Mouse (Mus musculus): ENCODE results near the gene Fam198b. TPM values are rescaled to one million over a fixed set of nuclear protein-coding genes. Genes with fewer than 3 reads are reported as not detected.

Fam198b gene
- 1.1 and 1.4 TPM in 2 replicates for total RNA-seq (2017)

- ATAC-seq (replicated peaks in 1 of 2; ENCODE audit: insufficient read depth in 1 of 2, low FRiP score in 2 of 2, low TSS enrichment in 1 of 2, low read depth in 1 of 2, poor library complexity in 2 of 2, severe bottlenecking in 2 of 2) = no peak
These were observed at the start of gene Fam198b for GRCm38 (mm10) chr3:79884305-79884704. Fam198b (plus strand) TSS chr3:79884533.

GRCm38 (mm10) chr3:79838751-79839150 is 45.6 kb upstream of the Fam198b start:
- ATAC-seq (replicated peaks in 1 of 2; ENCODE audit: insufficient read depth in 1 of 2, low FRiP score in 2 of 2, low TSS enrichment in 1 of 2, low read depth in 1 of 2, poor library complexity in 2 of 2, severe bottlenecking in 2 of 2) = no peak

- no peak for ATAC-seq (replicated peaks in 1 of 2; ENCODE audit: insufficient read depth in 1 of 2, low FRiP score in 2 of 2, low TSS enrichment in 1 of 2, low read depth in 1 of 2, poor library complexity in 2 of 2, severe bottlenecking in 2 of 2)
These were observed 42.9 kb upstream of the Fam198b start for GRCm38 (mm10) chr3:79841475-79841874.

- peak; percentile 60 to 62; a peak in 3 of 4 replicates for ATAC-seq (replicated peaks in 1 of 2; ENCODE audit: insufficient read depth in 1 of 2, low FRiP score in 2 of 2, low TSS enrichment in 1 of 2, low read depth in 1 of 2, poor library complexity in 2 of 2, severe bottlenecking in 2 of 2)
These were observed 42.2 kb upstream of the Fam198b start for GRCm38 (mm10) chr3:79842165-79842564.

- peak; percentile 86 to 88 for ATAC-seq (replicated peaks in 1 of 2; ENCODE audit: insufficient read depth in 1 of 2, low FRiP score in 2 of 2, low TSS enrichment in 1 of 2, low read depth in 1 of 2, poor library complexity in 2 of 2, severe bottlenecking in 2 of 2)
These were observed 41.7 kb upstream of the Fam198b start for GRCm38 (mm10) chr3:79842616-79843016.

- peak; percentile 58 to 72 for ATAC-seq (replicated peaks in 1 of 2; ENCODE audit: insufficient read depth in 1 of 2, low FRiP score in 2 of 2, low TSS enrichment in 1 of 2, low read depth in 1 of 2, poor library complexity in 2 of 2, severe bottlenecking in 2 of 2)
These were observed 40.3 kb upstream of the Fam198b start for GRCm38 (mm10) chr3:79843999-79844398.

- peak in 1 of 2 experiments; percentile 19; a peak in 1 of 4 replicates for ATAC-seq (replicated peaks in 1 of 2; ENCODE audit: insufficient read depth in 1 of 2, low FRiP score in 2 of 2, low TSS enrichment in 1 of 2, low read depth in 1 of 2, poor library complexity in 2 of 2, severe bottlenecking in 2 of 2)
These were observed 37.7 kb upstream of the Fam198b start for GRCm38 (mm10) chr3:79846633-79847032.

GRCm38 (mm10) chr3:79848841-79849240 is 35.5 kb upstream of the Fam198b start:
- no peak for ATAC-seq (replicated peaks in 1 of 2; ENCODE audit: insufficient read depth in 1 of 2, low FRiP score in 2 of 2, low TSS enrichment in 1 of 2, low read depth in 1 of 2, poor library complexity in 2 of 2, severe bottlenecking in 2 of 2)

GRCm38 (mm10) chr3:79849621-79850020 is 34.7 kb upstream of the Fam198b start:
- no peak for ATAC-seq (replicated peaks in 1 of 2; ENCODE audit: insufficient read depth in 1 of 2, low FRiP score in 2 of 2, low TSS enrichment in 1 of 2, low read depth in 1 of 2, poor library complexity in 2 of 2, severe bottlenecking in 2 of 2)

GRCm38 (mm10) chr3:79850656-79851055 is 33.7 kb upstream of the Fam198b start:
- ATAC-seq (replicated peaks in 1 of 2; ENCODE audit: insufficient read depth in 1 of 2, low FRiP score in 2 of 2, low TSS enrichment in 1 of 2, low read depth in 1 of 2, poor library complexity in 2 of 2, severe bottlenecking in 2 of 2) = no peak

GRCm38 (mm10) chr3:79852108-79852507 is 32.2 kb upstream of the Fam198b start:
- ATAC-seq (replicated peaks in 1 of 2; ENCODE audit: insufficient read depth in 1 of 2, low FRiP score in 2 of 2, low TSS enrichment in 1 of 2, low read depth in 1 of 2, poor library complexity in 2 of 2, severe bottlenecking in 2 of 2) = no peak

- peak; percentile 49 to 57 for ATAC-seq (replicated peaks in 1 of 2; ENCODE audit: insufficient read depth in 1 of 2, low FRiP score in 2 of 2, low TSS enrichment in 1 of 2, low read depth in 1 of 2, poor library complexity in 2 of 2, severe bottlenecking in 2 of 2)
These were observed 31.6 kb upstream of the Fam198b start, which contains the start of gene Tmem144 for GRCm38 (mm10) chr3:79852654-79853166. Tmem144 (minus strand) TSS chr3:79852773.

- ATAC-seq (replicated peaks in 1 of 2; ENCODE audit: insufficient read depth in 1 of 2, low FRiP score in 2 of 2, low TSS enrichment in 1 of 2, low read depth in 1 of 2, poor library complexity in 2 of 2, severe bottlenecking in 2 of 2) = no peak
These were observed 26.6 kb upstream of the Fam198b start for GRCm38 (mm10) chr3:79857780-79858179.

- ATAC-seq (replicated peaks in 1 of 2; ENCODE audit: insufficient read depth in 1 of 2, low FRiP score in 2 of 2, low TSS enrichment in 1 of 2, low read depth in 1 of 2, poor library complexity in 2 of 2, severe bottlenecking in 2 of 2) = no peak
These were observed 26.1 kb upstream of the Fam198b start for GRCm38 (mm10) chr3:79858221-79858620.

- ATAC-seq (replicated peaks in 1 of 2; ENCODE audit: insufficient read depth in 1 of 2, low FRiP score in 2 of 2, low TSS enrichment in 1 of 2, low read depth in 1 of 2, poor library complexity in 2 of 2, severe bottlenecking in 2 of 2) = peak; percentile 86 to 87
These were observed 19.5 kb upstream of the Fam198b start for GRCm38 (mm10) chr3:79864824-79865223.

GRCm38 (mm10) chr3:79866089-79866488 is 18.2 kb upstream of the Fam198b start:
- no peak for ATAC-seq (replicated peaks in 1 of 2; ENCODE audit: insufficient read depth in 1 of 2, low FRiP score in 2 of 2, low TSS enrichment in 1 of 2, low read depth in 1 of 2, poor library complexity in 2 of 2, severe bottlenecking in 2 of 2)

GRCm38 (mm10) chr3:79866526-79866925 is 17.8 kb upstream of the Fam198b start:
- no peak for ATAC-seq (replicated peaks in 1 of 2; ENCODE audit: insufficient read depth in 1 of 2, low FRiP score in 2 of 2, low TSS enrichment in 1 of 2, low read depth in 1 of 2, poor library complexity in 2 of 2, severe bottlenecking in 2 of 2)

- ATAC-seq (replicated peaks in 1 of 2; ENCODE audit: insufficient read depth in 1 of 2, low FRiP score in 2 of 2, low TSS enrichment in 1 of 2, low read depth in 1 of 2, poor library complexity in 2 of 2, severe bottlenecking in 2 of 2) = no peak
These were observed 17.1 kb upstream of the Fam198b start for GRCm38 (mm10) chr3:79867121-79867709.

- ATAC-seq (replicated peaks in 1 of 2; ENCODE audit: insufficient read depth in 1 of 2, low FRiP score in 2 of 2, low TSS enrichment in 1 of 2, low read depth in 1 of 2, poor library complexity in 2 of 2, severe bottlenecking in 2 of 2) = no peak
These were observed 8.9 kb upstream of the Fam198b start for GRCm38 (mm10) chr3:79875471-79875870.
